Mouse (Mus musculus) hindbrain, postnatal 0 days (tissue): ENCODE data around the gene Wdr34. TPM values are rescaled to one million over a fixed set of nuclear protein-coding genes. Genes with fewer than 3 reads are reported as not detected.

Experiments
- ATAC-seq: fragments of 200-750 bp; cut with Nextera tagmentation; 2 replicates; pipeline ENCODE4 v1.8.0; 2017; ENCODE audit warnings: mild to moderate bottlenecking, moderate TSS enrichment, moderate library complexity
- DNase-seq: peaks from one replicate; pipeline ENCODE4 v3.0.0-alpha.2; 2015; ENCODE audit warnings: low spot score
- H3K27ac ChIP-seq: fragments of 300-500 bp; sonication (generic); 2 replicates; pipeline ENCODE4 v1.5.1; 2014; ENCODE audit warnings: mild to moderate bottlenecking
- H3K27me3 ChIP-seq: fragments of 300-500 bp; sonication (generic); 2 replicates; pipeline ENCODE4 v1.6.1; 2014; ENCODE audit warnings: low read length, mixed read lengths; ENCODE audit not compliant: insufficient read depth
- H3K36me3 ChIP-seq: fragments of 300-500 bp; sonication (generic); 2 replicates; pipeline ENCODE4 v1.6.1; 2014; ENCODE audit warnings: low read length, mixed read lengths; ENCODE audit not compliant: insufficient read depth
- H3K4me1 ChIP-seq: fragments of 300-500 bp; sonication (generic); 2 replicates; pipeline ENCODE4 v1.6.1; 2014; ENCODE audit warnings: antibody characterized with exemption, low read length, mixed read lengths; ENCODE audit not compliant: insufficient read depth
- H3K4me2 ChIP-seq: fragments of 300-500 bp; sonication (generic); 2 replicates; pipeline ENCODE4 v1.6.1; 2014; ENCODE audit warnings: low read depth, mild to moderate bottlenecking, low read length, moderate library complexity, mixed read lengths
- H3K4me3 ChIP-seq: fragments of 300-500 bp; sonication (generic); 2 replicates; pipeline ENCODE4 v1.5.1; 2014; ENCODE audit warnings: low read length
- H3K9ac ChIP-seq: fragments of 300-500 bp; sonication (generic); replicated peaks from 2 replicates; pipeline ENCODE4 v1.6.1; 2014; ENCODE audit warnings: mild to moderate bottlenecking, low read length, moderate library complexity, mixed read lengths
- H3K9me3 ChIP-seq: fragments of 300-500 bp; sonication (generic); 2 replicates; pipeline ENCODE4 v1.6.1; 2016; ENCODE audit warnings: low read length, mixed read lengths
- CTCF ChIP-seq: IDR thresholded peaks from 2 replicates; pipeline ENCODE4 v1.5.1; 2016; ENCODE audit warnings: antibody characterized with exemption, control low read depth, low read depth
- WGBS: fragments of 180-500 bp; shearing (Covaris S2); extraction: QIAGEN DNeasy Blood & Tissue Kit; methylation state at CpG from one replicate; pipeline ENCODE4 v1.1.7; 2014; 5-methylcytosine and 5-hydroxymethylcytosine counted together
- polyA plus RNA-seq: library from polyadenylated mRNA; unstranded; fragments of >200 nt; fragmentation: Nextera tagmentation; extraction: Ambion mirVana; gene quantifications from 2 replicates; pipeline ENCODE4 v1.2.1, GENCODE M21; 2015
- total RNA-seq: library from RNA; depleted of rRNA; stranded (reverse); fragments of >200 nt; gene quantifications from 2 replicates; pipeline ENCODE4 v1.2.3, GENCODE M21; 2014

Gene Wdr34
- total and polyA plus RNA-seq, 2 experiments from 2014 or later = 66.5 to 87.7 TPM

DNA sequence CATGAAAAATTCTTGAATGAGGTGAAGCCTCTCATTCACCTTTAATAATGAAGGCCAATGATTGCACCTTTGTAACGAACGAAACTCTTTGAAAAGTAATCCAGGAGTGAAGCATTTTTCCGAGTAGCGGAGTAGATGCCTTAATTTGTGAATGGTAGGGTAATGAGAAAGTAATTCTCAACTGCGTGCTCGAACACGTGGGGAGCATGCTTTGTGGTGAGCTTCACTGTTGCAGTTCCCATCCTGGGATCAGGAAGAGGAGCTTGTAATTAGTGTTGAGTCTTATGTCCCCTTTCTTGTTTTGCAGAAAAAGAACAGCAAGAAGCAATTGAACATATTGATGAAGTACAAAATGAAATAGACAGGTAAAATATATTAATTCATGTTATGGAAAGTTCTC lies 19.3 kb upstream of the Wdr34 start:
- DNase-seq (no peak), ATAC-seq (no peak)
- Histone ChIP-seq H3K4me2 (peak overlapping the region; percentile 76), H3K9ac (peak overlapping the region; percentile 96; the same call in 1 of the 2 replicates), H3K27me3 (no peaks in the 10 kb centered on the region), H3K27ac (no peak overlapping the region), H3K4me1 (peaks cover 3% of the 10 kb centered on the region; the same call in 1 of the 2 replicates), H3K4me3 (peak overlapping the region; percentile 100), H3K9me3 (no peaks in the 10 kb centered on the region), H3K36me3 (peaks cover 18% of the 10 kb centered on the region; the same call in 1 of the 2 replicates)
- no peak for TF ChIP-seq CTCF
- 20% methylated on average over 7 of the region's 7 CpGs for WGBS

DNA sequence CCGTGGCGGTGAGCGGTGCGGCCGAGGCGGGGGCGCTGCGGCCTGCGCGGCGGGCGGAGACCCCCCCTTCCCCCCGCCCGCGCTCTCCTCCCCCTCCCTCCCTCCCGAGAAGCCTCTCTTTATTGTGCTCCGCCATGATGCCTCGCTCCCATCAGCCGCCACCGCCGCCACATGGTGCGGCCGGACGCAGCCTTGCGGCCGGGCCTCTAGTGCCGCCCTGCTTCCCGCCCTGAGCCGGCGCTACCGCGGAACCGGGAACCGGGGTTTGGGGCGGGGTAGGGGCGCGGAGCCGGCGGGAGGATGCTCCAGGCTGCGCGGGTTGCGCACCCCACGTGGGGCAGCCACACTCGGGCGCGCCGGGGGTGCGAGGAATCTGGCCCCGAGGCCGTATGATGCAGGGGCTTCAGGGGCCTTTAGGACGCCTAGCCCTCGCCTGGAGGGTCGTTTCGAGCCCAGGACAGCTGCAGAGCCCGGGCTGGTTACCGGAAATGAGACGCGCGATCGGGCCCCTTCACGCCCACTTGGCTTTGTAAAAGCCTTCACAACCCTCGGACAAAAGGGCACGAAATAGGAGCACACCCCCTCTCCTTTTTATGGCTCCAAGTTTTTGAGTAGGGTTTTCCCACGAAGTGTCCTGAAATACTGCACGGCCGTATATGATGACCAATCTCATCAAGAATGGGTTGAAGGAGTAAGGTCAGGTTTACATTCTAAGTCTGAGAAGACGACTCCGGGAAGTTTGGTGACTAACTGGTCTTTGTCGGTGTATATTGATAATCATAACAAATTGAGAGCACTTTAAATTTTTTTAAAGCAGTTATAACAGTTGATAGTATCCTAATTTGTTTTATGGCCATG lies 18.6 kb upstream of the Wdr34 start:
- H3K27me3 ChIP-seq = no peaks in the 10 kb centered on the region
- peak overlapping the region; percentile 99 for H3K27ac ChIP-seq
- under 1% methylated on average over 50 of the region's 69 CpGs for WGBS
- H3K4me2 ChIP-seq = peak overlapping the region; percentile 76
- H3K9me3 ChIP-seq = no peaks in the 10 kb centered on the region
- no peak for TF ChIP-seq CTCF
- H3K4me3 ChIP-seq = peak overlapping the region; percentile 100
- H3K9ac ChIP-seq = peak overlapping the region; percentile 96
- DNase-seq = peak; percentile 71
- peaks cover 12% of the 10 kb centered on the region; the same call in 1 of the 2 replicates for H3K36me3 ChIP-seq
- ATAC-seq = peak; percentile 39; the same call in 1 of the 2 replicates
- peaks cover 3% of the 10 kb centered on the region; the same call in 1 of the 2 replicates for H3K4me1 ChIP-seq

DNA sequence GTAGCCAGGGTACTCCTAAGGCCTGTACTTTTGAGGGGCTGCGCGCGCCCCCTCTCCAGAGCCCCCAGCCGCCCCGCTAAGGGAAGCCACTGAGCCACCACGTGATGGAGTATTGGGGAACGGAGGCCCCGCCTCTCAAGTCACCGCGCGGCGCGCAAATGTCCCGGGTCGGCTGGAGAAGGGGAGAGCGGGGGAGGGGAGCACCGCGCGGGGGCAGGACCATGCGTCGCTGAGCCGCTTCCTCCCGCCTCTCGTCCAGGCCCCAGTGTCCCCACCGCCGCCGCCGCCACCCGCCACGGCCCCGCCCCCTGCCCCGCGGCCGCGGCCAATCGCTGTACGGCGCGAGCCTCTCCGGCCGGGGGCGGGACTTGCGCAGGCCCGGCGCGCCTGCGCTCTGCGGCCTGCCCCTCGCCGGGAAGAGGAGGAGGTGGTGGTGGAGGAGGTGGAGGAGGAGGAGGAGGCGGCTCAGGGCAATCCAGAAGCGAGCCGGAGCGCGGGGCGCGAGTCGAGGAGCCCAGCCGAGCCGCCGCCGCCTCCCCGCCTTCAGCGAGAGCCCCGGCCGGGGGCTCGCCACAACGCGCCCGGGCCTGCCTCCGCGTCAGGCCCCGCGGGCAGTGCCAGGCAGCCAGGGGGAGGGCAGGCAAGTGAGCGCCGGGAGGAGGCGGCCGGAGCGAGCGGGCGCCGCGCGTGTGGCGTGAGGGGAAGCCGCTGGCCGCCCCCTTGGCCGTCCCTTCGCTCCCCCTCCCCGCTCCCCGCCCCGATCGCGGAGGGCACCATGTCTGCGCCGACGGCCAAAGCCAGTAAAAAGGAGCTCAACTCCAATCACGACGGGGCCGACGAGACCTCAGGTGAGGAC lies 17.6 kb upstream of the Wdr34 start:
- H3K27me3 ChIP-seq = no peaks in the 10 kb centered on the region
- under 1% methylated on average over 59 of the region's 101 CpGs for WGBS
- peak; percentile 96 for ATAC-seq
- H3K9me3 ChIP-seq = no peaks in the 10 kb centered on the region
- H3K4me3 ChIP-seq = peak overlapping the region; percentile 100
- H3K4me2 ChIP-seq = peak overlapping the region; percentile 76
- peak overlapping the region; percentile 99 for H3K27ac ChIP-seq
- H3K4me1 ChIP-seq = peaks cover 3% of the 10 kb centered on the region; the same call in 1 of the 2 replicates
- peak; percentile 98 for DNase-seq
- peaks cover 12% of the 10 kb centered on the region; the same call in 1 of the 2 replicates for H3K36me3 ChIP-seq
- peak overlapping the region; percentile 96 for H3K9ac ChIP-seq
- no peak for TF ChIP-seq CTCF

DNA sequence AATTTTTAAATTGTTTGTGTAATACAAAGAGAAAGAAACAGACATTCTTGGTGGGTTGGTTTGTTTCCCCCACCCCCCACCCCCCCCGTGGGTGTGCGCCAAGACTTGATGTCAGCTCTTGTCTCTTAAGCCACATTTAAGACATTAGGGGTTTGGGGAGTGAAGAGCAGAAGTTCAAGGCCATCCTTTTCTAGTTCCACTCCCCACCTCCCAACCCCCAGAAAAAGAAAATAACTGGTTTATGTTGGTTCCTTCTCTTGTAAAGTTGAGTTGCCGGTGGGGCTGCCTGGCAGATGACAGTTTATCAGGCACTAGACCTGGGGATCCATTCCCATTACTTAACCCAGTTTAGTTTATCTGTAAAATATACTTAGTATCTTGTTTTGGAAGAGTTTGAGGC lies 15.6 kb upstream of the Wdr34 start:
- H3K27me3 ChIP-seq = no peaks in the 10 kb centered on the region
- no peak overlapping the region for H3K27ac ChIP-seq
- H3K4me2 ChIP-seq = 0 out of 2 replicates have a peak overlapping the region, but pooled peaks have one; percentile 85
- no peak overlapping the region for H3K9ac ChIP-seq
- no peak for ATAC-seq
- peaks cover 5% of the 10 kb centered on the region; the same call in 1 of the 2 replicates for H3K36me3 ChIP-seq
- no peaks in the 10 kb centered on the region for H3K9me3 ChIP-seq
- no peak overlapping the region for H3K4me3 ChIP-seq
- 35% methylated on average over 3 of the region's 3 CpGs for WGBS
- TF ChIP-seq CTCF = no peak
- DNase-seq = no peak
- H3K4me1 ChIP-seq = peaks cover 3% of the 10 kb centered on the region; the same call in 1 of the 2 replicates

DNA sequence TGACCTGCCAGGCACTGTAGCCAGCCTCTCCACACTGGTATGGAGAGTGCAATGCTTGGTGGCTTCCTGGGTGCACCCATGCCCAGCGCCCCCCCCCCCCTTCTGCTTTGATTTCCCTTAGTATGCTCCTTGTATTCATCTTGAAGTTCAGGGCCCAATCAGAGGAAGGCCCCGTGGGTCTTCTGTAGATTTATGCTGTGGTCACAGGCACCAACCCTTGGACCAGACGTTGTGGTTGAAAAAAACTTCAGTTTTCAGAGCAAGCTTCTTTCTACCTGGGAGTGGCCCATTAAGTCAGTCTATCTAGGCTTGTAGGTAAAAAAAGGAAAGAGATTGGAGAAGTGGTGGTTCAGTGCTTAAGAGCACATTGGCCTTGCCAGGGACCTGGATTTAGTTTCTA lies 15.1 kb upstream of the Wdr34 start:
- no peak for TF ChIP-seq CTCF
- H3K27me3 ChIP-seq = no peaks in the 10 kb centered on the region
- WGBS = 12% methylated on average over 3 of the region's 3 CpGs
- no peak overlapping the region for H3K9ac ChIP-seq
- peak overlapping the region; percentile 85 for H3K4me2 ChIP-seq
- 0 out of 2 replicates have a peak overlapping the region, but pooled peaks have one; percentile 49 for H3K4me3 ChIP-seq
- no peak for DNase-seq
- 0 out of 2 replicates have a peak, but pooled peaks cover 5% of the 10 kb centered on the region for H3K36me3 ChIP-seq
- no peaks in the 10 kb centered on the region for H3K9me3 ChIP-seq
- H3K4me1 ChIP-seq = peaks cover 3% of the 10 kb centered on the region; the same call in 1 of the 2 replicates
- H3K27ac ChIP-seq = no peak overlapping the region
- no peak for ATAC-seq

DNA sequence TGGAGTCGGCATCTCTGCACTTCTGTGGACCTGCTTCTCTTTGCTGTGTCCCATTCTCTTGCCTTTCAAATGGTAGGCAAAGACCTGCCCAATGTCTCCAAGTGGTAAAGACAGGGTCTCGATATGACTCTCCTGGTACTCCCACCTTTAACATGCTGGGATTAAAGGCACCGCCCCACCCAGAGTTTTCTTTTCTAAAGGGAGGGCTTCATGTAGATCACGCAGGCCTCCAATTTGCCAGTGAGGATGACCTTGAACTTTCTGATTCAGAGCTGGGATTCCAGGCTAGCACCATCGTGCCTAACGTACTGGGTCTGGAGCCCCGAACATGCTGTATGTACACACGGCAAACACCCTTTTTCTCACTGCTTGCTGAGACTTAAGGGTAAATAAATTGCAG lies 14.6 kb upstream of the Wdr34 start:
- 6% methylated on average over 8 of the region's 8 CpGs for WGBS
- Histone ChIP-seq H3K4me3 (peak overlapping the region; percentile 49), H3K27me3 (no peaks in the 10 kb centered on the region), H3K27ac (peak overlapping the region; percentile 76; the same call in 1 of the 2 replicates), H3K9me3 (no peaks in the 10 kb centered on the region), H3K4me1 (peaks cover 3% of the 10 kb centered on the region; the same call in 1 of the 2 replicates), H3K4me2 (peak overlapping the region; percentile 85), H3K36me3 (no peaks in the 10 kb centered on the region), H3K9ac (peak overlapping the region; percentile 47)
- TF ChIP-seq CTCF = no peak
- no peak for ATAC-seq
- DNase-seq = no peak
